Mouse (Mus musculus) ovary, postnatal 36 days (tissue): ENCODE measurements around the gene Cables2.

ENCODE experiments used
- DNase-seq: peaks from one replicate; pipeline ENCODE4 v3.0.0; 2022; ENCODE audit warnings: low spot score, mixed read lengths

Cables2 gene

DNA sequence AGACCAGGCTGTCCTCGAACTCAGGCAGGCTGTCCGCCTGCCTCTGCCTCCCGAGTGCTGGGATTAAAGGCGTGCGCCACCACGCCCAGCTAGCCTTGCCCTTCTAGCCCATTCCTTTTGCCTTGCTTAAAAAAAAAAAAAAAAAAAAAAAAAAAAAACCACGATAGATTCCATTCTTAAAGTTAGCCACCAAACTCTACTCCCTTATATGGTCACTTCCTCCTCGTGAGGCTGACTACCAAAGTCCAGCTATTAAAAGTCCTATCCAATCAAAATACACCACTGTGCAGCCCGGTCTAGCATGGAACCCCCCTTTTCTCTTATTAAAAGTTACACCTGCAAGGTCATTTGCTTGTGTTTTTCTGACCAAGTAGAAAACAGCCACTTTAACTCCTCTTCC is 17.6 kb downstream of the Cables2 start:
- no peak for DNase-seq

DNA sequence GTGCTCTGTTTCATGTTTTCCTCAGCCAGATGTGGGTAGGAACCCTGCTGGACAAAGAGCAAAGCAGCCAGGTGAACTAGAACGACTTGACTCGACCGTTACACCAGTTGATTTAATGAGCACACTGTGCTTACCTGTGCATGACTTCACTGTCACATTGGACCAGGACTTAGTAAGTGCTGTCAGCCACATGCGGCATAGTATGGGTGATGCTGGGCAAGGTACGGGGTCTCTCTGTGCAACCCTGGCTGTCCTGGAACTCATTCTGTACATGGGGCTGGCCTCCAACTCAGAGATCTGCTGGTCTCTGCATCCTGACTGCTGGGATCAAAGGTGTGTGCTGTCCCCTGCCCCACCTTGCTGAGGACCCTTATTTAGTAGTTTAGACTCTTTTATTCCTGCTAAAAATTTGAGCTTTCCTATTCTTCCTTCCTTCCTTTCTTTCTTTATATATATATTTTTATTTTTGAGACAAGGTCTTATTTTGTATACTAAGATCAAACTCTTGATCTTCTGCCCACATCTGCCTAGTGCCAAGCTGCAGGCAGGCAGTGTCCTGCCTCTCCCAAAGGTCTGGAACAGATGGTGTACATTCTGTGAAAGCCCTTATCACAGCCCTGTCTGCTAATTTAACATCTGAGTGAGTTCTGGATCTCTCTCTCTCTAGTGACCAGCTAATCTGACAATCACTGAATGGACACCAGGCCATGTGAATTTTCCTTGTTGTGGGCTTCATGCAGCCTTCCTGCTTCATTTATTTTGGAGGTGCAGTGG is 18.7 kb downstream of the Cables2 start:
- no peak for DNase-seq

DNA sequence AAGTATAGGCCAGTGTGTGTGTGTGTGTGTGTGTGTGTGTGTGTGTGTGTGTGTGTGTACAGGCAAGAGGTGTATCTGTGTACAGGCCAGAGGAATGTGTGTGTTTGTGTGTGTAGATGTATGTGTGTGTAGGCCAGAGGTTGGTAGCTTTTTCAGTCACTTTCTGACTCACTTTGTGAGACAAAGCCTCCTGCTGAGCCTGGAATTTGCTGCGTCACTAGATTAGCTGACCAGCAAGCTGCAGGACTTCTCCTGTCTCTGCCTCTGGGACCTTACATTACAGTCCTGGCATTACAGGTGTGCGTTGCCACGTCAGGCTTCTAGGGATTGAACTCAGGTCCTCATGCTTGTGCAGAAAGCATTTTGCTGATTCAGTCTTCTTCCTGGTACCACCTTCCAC is 21.5 kb downstream of the Cables2 start:
- DNase-seq, result no peak

DNA sequence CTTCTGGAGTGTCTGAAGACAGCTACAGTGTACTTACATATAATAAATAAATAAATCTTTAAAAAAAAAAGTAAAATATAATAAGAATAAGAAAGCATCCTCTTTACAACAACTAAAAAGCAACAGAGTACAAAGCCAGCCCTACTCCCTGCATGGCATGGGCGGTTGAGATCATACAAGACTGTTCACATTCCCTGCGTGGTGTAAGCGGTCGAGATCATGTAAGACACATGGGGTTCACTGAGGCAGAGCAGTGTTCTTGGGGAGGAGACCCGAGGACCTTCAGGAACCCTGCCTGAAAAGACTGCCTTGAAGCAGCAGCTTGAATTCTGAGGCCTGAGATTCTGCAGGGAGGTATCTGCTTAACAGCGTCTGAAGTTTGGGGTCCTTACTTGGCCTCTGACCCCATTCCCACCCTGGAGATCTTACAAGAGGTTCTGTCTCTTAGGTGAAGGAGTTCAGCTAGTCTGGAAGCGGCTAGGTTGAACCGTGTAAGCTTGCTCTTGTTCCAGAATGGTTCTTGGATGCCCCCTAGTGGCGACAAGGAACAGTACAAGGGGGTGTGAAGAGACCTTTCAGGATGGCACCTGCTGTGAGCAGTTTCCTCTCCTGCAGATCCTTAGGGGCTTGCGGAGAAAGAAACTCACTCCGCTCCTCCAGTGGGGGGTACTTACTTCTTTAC is 22.2 kb downstream of the Cables2 start:
- DNase-seq, result peak; percentile 65

DNA sequence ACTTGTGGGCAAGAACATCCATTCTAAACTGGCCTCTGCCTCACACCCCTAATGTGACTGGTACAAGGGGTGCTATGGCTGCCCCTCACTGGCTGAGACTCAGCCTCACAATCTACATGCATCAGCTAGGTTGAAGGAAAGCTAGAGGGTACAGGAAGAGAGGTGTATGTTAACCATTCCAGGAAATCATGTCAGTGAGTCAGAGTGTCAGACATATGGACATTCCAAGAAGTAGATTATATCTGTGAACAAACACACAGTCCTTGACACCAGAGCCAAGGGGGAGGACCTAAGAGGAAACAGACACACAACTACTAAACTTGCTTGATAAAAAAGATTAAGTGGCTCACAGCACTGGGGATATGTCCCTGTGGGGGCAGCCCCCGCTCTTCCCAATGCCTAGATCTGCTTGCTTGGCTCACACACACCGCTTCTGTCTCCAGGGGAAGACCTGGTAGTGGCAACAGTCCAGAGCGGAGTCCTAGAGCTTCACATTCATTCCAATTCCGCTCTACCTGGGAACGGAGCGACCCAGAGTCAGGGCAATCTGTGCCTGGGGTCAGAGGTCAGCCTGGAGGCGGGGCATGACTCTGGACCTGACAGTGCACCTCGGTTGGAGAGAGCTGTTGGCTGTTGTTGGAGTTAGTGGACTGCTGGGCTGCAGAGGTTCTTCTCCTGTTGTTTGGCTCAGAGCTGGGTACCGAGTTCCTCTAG is 24.2 kb downstream of the Cables2 start:
- DNase-seq, result no peak

DNA sequence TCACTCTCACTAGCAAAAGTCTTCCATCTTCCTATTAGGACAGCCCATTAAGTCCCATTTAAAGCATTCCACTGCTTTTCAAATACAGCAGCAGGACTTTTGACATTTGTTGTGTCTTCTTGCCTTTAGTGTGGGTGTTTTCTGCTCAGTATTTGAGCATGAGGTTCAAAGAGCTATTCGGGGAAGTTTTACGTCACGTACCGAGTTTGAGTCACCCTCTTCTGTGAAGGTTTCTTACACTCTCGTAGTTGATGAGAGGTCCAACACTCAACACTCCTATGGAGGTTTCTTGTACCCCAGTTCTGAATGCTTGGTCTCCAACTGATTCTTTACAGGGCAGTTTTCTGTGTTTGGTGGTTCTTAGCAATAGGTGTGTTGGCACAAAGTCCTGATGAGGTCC is 25.4 kb downstream of the Cables2 start:
- DNase-seq, result no peak

DNA sequence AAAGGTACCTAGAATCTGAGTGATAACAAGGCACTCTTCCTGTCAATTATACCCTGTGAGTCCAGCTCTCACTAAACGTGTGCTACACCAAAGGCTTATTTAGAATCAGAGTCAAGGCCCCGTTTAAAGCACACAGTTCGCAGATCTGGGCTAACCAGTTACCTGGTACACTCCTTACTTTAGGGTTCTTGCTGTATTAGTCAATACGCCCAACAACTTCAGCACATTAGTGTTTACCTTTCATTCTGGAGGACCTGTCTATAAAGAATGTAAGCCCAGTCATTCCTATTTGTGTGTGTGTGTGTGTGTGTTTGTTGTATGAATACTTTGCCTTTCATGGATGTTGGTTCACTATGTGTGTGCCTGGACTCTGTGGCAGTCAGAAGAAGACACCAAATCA is 30.2 kb downstream of the Cables2 start:
- DNase-seq, result no peak

DNA sequence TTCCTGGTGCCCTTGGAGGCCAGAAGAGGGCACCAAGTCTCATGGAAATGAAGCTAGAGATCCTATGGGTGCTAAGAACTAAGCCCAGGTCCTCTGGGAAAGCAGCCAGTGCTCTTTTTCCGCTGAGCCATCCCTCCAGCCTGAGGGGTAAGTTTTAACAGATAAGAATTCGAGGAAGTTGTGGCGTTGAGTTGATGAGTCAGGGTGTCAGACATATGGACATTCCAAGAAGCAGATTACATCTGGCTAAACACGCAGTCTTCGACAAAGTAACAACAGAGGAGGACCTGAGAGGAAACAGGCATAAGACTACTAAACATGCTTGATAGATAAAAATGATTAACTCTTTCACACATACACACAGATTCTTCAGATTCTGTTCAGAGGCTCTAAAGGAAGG is 34.7 kb downstream of the Cables2 start:
- no peak for DNase-seq

DNA sequence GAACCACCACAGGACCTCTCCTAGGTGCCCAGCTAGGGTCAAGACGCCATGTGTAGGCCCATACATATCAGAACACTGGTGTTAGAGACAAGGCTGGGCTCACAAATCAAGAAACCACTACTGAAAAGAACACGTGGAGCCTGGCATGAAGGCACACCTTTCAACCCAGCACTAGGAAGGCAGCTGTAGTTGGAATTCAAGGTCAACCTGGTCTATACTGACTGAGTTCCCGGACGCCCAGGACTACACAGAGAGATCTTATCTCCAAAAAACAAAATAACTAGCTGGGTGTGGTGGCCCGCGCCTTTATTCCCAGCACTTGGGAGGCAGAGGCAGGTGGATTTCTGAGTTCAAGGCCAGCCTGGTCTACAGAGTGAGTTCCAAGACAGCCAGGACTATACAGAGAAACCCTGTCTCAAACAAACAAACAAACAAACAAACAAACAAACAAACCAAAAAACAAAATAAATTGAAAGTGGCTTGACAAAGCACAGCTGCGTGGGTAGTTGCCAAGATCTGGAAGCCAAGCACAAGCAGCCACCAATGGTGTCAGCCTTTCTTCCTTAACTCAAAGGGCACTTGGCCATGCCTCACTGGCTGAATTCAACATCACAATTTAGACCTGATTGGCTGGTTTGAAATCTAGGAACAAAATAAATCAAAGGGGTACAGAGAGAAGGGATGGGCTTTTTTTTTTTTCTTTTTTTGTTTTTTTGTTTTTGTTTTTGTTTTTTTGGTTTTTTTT is 35.5 kb downstream of the Cables2 start:
- no peak for DNase-seq

DNA sequence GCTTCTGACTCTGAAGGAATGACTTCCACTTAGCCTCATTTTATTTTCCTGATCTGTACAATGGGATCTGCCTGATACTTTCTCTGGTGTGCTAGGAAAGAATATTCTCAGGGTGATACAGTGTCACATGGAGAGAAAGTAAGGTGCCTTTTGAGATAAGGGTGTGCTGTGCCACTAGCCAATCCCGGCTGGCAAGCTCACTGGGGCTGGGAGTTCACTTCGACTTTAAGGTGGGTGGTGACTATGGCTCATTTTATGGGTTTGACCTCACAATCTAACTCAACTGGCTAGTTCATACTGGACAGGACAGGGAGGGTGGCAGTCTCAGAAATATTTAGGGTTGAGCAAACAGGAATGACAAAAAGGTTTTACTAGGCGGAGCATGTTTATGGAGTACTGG is 36.4 kb downstream of the Cables2 start:
- no peak for DNase-seq

DNA sequence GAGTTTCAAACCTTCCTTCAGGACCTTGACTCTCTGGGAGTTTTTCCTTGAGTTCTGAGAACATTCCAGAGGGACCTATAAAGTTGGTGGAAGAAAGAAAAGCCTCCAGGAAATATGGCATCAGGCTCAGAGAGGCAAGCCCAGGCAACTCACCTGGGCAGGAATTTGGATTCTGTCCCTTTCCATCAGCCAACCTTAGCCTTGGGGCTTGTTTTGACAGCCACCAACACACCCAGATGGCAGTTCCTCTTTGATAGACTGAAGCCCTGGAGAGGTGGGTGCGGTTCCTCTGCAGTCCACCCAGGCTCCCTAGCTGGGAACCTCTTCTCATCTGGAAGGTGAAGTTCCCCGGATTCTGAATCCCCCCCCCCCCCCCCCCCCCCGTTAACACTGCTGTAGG is 36.8 kb downstream of the Cables2 start:
- DNase-seq, result no peak

DNA sequence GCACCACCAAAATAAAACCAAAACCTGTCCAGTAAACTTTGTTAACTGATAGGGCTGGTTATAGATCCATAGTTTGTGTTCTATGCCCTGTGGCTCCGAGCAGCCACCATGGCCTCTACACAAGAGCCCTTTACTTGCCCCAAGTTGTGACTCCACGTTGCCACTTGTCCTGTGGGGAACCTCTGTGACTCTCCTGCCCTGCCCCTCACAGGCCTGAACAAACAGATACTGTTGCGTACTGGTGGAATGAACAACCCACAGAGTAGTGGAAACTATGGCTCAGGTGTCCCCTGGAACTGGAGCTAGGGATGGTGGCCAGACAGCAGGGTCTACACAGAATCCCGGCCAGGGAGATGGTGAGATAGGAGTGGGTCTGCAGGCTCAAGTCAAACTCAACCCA is 37.5 kb downstream of the Cables2 start:
- no peak for DNase-seq

DNA sequence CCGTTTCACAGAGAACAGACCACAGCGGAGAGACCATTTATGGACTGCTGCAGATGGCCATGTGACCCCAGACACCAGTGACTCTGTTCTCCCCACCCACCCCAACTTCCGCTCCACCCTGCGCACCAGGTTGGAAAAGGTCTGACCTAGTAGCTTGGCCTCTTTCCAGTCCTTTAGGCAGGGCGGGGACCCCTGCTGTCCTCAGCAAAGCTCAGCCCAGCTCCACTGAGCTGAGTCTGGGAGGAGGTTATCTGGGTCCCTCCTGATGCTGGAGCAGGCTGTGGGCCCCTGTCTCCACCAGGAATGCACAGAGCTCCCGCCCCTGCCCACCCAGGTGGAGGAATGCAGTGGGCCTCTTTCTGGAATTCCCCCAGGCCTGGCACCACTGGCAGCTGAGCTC is 38.3 kb downstream of the Cables2 start:
- no peak for DNase-seq

DNA sequence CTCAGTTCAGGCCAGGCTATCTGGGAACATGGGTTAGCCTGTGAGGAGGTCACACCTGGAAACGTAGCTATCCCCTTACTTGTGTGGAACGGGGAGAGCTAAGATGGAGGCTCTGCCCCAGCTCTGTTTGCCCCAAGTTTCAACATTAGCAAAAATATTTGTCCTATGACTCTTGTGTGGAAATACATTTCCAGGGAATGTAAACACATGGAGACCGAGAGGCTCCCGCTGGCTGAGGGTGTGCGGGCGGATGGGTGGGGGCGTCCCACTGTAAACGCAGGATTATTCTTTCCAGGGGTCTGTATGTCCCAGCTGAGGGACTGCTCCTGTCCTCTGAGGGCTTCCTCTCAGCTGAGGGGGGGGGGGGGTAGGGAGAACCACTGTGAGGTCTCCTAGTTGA is 38.9 kb downstream of the Cables2 start:
- no peak for DNase-seq

DNA sequence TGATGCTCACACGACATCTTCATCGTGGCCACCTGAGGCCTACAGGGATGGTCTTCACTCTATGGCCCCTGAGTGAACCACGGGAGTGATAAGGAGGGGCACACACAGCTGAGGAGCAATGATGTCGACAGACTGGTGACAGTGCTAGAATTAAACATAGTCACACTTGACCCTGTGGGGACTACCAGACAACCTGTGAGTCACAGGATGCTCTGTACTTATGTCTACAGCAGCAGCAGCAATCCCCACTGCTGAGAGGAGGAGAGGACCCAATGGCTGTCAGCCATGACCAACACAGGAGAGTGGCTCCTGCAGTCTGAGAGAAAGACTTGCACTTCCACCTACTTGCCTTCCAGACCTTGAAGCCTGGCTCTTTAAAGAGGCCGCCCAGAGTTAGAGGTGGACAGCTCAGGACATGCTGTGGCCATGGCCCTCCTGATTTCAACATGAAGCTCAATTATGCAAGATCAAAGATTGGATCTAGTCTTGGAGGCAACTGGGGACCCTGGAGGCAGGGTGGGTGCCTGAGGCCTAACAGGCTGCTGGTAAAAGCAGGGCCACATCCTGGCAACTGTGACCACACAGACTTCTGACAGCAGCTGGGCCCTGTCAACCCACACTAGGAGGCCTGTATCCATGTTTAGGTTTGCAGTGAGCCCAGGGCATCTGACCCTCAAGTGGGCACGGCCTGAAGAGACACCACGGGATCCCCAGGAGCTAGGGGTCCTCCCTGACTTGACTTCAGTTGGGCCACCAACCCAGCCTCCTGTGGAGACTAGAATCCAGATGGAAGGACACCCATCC is 40.0 kb downstream of the Cables2 start:
- DNase-seq, result no peak

DNA sequence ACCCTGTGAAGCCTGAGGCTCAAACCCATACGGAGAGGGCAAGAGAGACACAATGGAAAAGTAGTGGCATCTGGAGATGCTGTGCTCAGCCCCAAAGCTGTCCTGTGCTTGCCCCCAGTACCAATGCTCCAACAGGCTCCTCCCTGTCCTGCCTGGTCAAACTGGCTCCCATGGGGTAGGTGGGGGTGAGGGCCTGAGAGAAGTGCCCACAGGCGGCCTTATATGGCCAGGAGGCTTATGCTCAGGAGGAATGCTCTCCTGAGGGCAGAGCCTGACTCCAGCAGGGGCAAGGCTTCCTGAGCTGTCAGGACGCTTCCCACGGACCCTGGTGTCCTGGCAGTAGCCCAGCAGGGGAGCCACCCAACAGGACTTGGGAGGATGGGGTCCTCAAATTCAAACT is 42.8 kb downstream of the Cables2 start:
- DNase-seq, result no peak

DNA sequence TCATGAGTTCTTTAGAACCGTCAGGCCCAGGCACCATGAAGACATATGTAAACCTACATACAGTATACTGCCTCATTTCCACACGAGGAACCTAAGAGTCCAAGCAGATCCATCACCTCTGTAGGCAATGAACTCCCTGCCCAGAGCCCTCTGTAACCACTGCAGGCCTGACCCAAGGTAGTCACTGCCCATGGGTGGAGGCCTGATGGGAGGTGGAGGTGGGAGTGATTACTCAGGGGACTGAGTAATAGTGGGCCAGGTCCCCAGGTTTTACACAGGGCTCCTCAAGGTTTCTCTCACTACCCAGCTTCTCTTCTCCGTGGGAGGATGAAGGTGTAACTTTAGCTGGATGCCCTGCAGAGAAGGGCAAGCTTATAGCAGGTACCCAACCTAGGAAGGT is 44.2 kb downstream of the Cables2 start:
- DNase-seq, result no peak

DNA sequence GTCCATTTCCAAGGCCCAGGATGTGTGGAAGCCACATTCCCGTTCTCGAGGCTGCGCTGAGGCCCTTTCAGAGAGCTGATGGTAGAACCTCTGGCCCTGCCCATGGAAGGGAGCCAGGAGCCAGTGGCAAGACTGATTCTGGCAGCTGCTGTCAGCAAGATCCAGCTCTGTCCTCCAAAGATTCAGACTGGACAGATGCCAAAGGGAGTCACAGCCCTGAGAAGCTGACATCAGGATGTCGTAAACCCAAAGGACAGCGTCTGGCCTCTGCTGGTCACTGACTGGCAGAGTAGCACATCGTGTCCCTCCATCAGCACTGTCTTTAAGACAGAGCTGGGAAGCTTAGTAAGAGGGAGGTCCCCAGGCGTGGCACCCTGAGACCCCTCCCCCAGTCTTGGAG is 44.7 kb downstream of the Cables2 start:
- DNase-seq, result no peak

DNA sequence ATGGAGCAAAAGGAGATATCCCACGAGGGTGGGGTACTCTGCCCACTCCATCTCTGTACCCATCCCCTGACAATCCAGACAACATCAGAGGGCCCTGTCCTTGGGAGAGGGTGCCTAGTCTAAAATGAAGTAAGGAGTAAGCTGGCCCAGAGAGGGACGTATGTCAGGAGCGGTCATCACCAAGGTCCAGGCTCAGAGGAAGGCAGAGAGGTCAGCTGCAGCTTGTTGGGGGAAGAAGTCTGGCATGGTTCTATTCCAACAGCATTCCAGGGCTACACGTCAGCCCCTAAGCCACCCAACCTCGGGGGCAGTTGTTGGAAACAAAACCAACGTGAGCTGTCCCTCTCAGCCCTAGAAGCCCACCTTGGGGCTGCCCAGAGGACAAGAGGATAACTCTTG is 45.2 kb downstream of the Cables2 start:
- DNase-seq, result no peak

DNA sequence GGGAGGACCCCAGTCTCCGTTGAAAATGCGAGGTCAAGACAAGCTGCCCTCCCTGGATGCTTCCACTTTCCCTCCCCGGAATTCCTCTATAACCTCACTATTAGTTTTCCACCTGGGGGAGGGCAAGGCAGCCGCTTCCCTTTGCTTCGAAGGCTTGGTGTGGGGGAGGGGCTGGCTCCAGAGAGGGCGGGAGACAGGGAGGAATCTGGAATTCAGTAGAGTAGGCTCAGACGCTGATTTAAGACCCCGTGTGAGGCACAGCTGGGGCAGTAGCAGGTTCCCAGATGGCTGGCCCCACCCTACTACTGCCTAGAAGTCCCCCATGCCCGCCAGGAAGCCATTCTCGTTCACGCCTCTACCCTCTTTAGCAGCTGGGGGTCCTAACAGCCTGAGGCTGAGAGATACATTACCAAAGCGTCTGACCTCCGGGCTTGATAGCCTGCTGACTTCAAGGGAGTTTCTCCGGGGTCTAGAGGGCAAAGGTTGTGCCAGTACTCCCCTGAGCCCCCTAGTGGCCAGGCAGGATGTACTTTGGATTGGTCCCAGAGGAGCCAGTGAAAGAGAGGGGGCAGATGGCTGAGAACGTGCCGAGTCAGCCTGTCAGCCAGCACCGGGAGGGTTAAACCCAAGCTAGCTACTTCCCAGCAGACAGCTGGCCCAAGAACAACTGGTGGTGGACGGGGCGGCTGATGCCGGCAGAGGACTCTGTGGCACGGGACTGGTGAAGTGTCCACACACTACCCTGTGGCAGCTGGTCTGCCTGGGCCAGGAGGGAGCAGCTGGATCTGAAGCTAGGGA is 45.8 kb downstream of the Cables2 start:
- DNase-seq, result no peak
